Mouse (Mus musculus) gastrocnemius, postnatal 10 days (tissue): Measurements from ENCODE around the gene Ctnnd2. TPM values are rescaled to one million over a fixed set of nuclear protein-coding genes. Genes with fewer than 3 reads are reported as not detected.

Experiments
- DNase-seq: peaks from one replicate; pipeline ENCODE4 v3.0.0; 2021; ENCODE audit warnings: mixed read lengths
- total RNA-seq, 2 experiments: library from RNA; stranded (reverse); gene quantifications; 2 replicates each; pipeline ENCODE4 v1.2.3; 2021

The Ctnnd2 gene
- total RNA-seq, 2 experiments from 2014 or later: 0.63 to 0.94 TPM

DNA sequence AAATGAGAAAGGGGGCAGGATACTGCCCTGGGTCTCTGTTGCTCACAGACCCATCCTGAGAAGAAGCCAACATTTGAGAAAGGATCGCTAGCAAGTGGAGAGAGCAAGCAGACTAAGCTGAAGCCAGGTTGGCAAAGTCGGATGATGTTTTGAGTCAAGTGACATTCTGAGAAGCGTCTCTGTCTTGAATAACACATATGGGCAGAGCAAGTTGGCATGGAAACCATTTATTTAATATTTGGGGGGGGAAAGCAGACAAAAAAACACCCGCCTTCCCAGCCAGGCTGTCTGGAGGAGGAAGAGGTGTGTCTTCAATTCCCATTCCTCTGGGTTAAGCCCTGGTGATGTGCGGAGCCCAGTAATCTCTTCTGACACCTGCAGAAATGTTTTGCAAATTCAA, 832.1 kb downstream of the Ctnnd2 start:
- no peak for DNase-seq

- DNase-seq: no peak
Observed at GRCm38 (mm10) chr15:31004976-31005375, 832.6 kb downstream of the Ctnnd2 start.

DNA sequence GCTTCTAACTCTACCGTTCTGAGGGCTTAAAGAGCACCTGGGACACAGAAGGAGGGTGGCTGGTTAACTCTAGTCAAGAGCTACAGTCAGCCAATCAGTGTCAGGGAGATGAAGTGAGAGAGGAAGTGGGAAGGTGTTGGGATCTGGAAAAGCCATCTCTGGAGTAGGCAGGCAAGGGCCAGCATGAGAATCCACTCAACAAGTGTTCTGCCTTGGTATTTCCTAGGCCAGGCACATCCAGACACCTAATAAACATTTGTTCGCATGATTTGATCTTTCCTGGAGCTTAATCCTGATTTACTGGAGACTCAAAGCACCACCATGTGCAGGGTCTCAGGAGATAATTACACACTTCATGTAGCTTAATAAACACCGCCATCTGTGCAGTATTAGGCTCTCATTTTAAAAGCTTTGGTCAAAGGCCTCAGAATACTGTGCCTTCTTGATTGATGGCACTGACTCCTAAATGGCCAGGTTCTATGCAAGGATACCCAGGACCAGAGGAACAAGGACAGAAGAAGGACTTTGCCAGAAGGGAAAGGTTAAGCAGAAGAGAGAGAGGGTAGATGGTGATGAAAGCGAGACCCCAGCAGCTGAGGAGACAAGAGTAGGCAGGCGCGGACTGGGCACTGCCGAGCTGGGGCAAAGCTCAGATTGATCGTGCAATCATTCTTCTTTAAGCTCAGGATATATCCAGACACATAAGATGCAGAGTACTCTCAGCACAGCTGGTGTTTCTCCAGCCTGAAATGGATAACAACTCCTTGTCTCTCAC, 833.8 kb downstream of the Ctnnd2 start:
- DNase-seq: no peak

- no peak for DNase-seq
Observed at GRCm38 (mm10) chr15:31006825-31007157, 834.4 kb downstream of the Ctnnd2 start.

GRCm38 (mm10) chr15:31008594-31008993, 836.2 kb downstream of the Ctnnd2 start:
- DNase-seq: no peak

GRCm38 (mm10) chr15:31020769-31021168, 848.4 kb downstream of the Ctnnd2 start:
- no peak for DNase-seq

DNA sequence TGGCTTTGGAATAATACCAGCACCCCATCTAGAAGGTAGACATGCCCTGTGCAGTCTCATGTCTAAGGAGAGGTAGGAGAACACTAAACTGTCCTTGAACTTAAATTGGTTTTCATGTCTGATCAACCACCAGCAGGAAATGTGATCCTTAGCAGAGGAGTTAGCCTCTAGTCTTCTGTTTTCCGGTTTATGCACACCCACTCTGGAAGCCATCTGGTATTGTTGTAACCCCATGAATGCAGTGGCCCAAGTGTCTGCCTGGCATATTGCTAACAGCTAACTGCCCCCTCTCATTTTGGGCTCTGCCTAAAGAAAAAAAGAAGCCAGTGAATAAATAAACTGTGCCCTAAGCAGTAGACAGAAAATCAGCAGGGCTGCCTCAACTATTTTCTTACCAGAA, 849.6 kb downstream of the Ctnnd2 start:
- DNase-seq: no peak

DNA sequence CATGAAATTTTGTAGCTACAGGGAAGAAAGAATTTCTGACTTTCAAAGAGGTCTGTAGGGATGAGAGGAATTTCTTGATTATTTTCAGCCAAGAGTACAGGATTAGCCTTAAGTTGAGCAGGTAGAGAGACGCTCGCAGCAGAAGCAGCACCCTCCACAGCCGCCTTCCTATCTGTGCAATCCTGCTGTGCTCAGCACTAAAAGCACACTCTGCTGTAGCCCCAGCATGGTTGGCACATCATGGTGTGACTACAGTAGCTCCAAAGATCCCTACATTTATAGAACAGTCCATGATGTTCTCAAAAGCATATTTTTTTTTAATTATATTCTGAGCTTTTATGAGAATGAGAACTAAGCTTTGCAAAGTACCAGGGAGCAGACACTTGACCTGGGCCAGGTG, 850.1 kb downstream of the Ctnnd2 start:
- DNase-seq: no peak

GRCm38 (mm10) chr15:31023766-31024165, 851.4 kb downstream of the Ctnnd2 start:
- no peak for DNase-seq

- no peak for DNase-seq
Observed at GRCm38 (mm10) chr15:31027448-31028230, 855.2 kb downstream of the Ctnnd2 start.

DNA sequence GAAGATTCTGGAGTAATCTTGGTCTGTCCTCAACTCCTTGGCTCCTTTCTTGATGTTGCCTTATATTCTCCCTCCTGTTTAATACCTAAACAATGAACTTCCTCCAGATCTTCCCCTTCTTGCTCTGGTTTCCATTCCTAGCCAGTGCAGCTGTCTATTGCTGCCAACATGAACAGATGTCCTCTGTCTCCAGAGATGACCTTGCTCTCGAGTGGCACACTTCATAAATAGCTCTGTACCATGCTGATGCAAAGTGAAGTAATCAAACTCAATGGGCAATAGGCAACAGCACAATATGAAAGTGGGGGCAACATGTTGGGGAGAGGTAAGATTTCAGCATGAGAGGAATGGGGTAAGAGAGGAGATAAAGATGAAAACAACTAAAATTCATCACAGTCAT, 872.6 kb downstream of the Ctnnd2 start:
- DNase-seq: no peak

DNA sequence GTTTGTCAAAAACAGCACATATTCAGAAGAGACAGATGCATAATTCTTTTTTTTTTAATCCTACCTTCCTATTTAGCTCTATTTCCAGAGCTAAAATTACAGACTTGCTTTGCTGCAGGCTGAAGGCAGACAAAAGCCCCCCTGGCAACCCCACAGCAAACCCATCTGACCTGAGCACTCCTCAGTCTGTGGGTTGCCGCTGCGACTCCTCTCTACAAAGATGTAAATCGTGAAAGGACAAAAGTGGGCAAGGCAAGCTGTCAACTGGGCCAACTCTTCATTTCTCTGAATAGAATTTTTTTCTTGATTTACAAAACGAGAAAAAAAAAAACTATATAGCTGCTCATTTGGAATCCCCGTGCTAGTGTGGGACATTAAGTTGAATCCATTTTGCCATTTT, 879.1 kb downstream of the Ctnnd2 start:
- no peak for DNase-seq

DNA sequence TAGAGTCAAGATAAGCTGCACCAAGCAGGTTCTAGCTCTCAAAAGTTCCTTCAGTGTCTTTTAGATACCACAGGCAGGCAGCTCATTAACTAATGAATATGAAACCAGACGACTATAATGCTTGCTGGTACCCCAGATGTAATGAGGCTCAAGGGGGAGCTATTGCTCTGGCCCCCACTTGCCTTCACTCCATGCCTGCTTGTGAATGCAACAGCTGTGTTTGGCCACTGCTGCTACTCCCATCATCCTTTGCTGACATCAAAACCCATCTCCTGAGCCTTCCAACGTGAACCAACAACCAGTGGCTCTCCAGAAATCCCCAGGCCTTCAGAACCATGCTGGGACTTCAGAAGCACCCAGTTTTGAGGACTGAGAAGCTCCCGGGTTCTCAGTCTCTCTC, 883.8 kb downstream of the Ctnnd2 start:
- no peak for DNase-seq

GRCm38 (mm10) chr15:31058315-31058714, 885.9 kb downstream of the Ctnnd2 start:
- DNase-seq: no peak

- no peak for DNase-seq
Observed at GRCm38 (mm10) chr15:31063734-31064133, 891.3 kb downstream of the Ctnnd2 start.

- DNase-seq: no peak
Observed at GRCm38 (mm10) chr15:31068127-31068526, 895.7 kb downstream of the Ctnnd2 start.

- no peak for DNase-seq
Observed at GRCm38 (mm10) chr15:31070311-31070710, 897.9 kb downstream of the Ctnnd2 start.
